Comparison of ENCODE assay signal across 12 mouse cellular contexts in genomic region chr4:130295047-130295745, GRCm38 (mm10). TPM values are rescaled to one million over a fixed set of nuclear protein-coding genes. Genes with fewer than 3 reads are reported as not detected.
A peak's percentile ranks its signal among the peaks of the same experiment; 100 is the strongest.
DNase-seq lines count a peak whose midpoint lies in the region; ATAC-seq and TF ChIP-seq lines count a peak whose summit lies in the region.
"Had no signal": no experiment of that assay in that cellular context is flagged by ENCODE, and none has a peak within 500 bp of the region (broad histone marks: within the 10 kb centered on the region; RNA-seq: fewer than 3 reads in every experiment).

No protein-coding gene starts in this region.

- no peaks in the 10 kb centered on the region for H3K27me3 ChIP-seq in embryonic facial prominence, embryonic 13.5 days
- H3K27me3 ChIP-seq in embryonic facial prominence, embryonic 10.5 days (replicated peaks; ENCODE audit: low read depth, poor library complexity, severe bottlenecking): peaks cover 9% of the 10 kb centered on the region
- no peaks in the 10 kb centered on the region for H3K27me3 ChIP-seq in heart, postnatal 0 days (ENCODE audit: control insufficient read depth, insufficient read depth, low read length)
- H3K27me3 ChIP-seq in lung, embryonic 16.5 days (ENCODE audit: control insufficient read depth, insufficient read depth, low read depth, low read length): no peaks in the 10 kb centered on the region

- peak overlapping the region; percentile 7 for H3K4me2 ChIP-seq in embryonic facial prominence, embryonic 13.5 days
- H3K4me2 ChIP-seq in heart, postnatal 0 days (ENCODE audit: low read depth, low read length): no peak overlapping the region
- peak overlapping the region; percentile 23 for H3K4me2 ChIP-seq in lung, embryonic 16.5 days (ENCODE audit: low read depth, low read length)

- H3K9ac ChIP-seq in embryonic facial prominence, embryonic 13.5 days: no peak overlapping the region
- H3K9ac ChIP-seq in heart, postnatal 0 days (replicated peaks; ENCODE audit: low read depth, low read length): no peak overlapping the region
- no peak overlapping the region for H3K9ac ChIP-seq in lung, embryonic 16.5 days (ENCODE audit: low read length)

- H3K27ac ChIP-seq in embryonic facial prominence, embryonic 13.5 days: no peak overlapping the region
- H3K27ac ChIP-seq in embryonic facial prominence, embryonic 10.5 days (replicated peaks): no peak overlapping the region
- 0 out of 2 replicates have a peak overlapping the region, but pooled peaks have one; percentile 5 for H3K27ac ChIP-seq in heart, postnatal 0 days (ENCODE audit: low read depth)
- H3K27ac ChIP-seq in lung, embryonic 16.5 days (ENCODE audit: low read length): no peak overlapping the region

- H3K4me3 ChIP-seq in embryonic facial prominence, embryonic 13.5 days: no peak overlapping the region
- no peak overlapping the region for H3K4me3 ChIP-seq in embryonic facial prominence, embryonic 10.5 days
- H3K4me3 ChIP-seq in heart, postnatal 0 days (ENCODE audit: low read depth, low read length): no peak overlapping the region
- 0 out of 2 replicates have a peak overlapping the region, but pooled peaks have one; percentile 4 for H3K4me3 ChIP-seq in lung, embryonic 16.5 days (ENCODE audit: low read length)

- ATAC-seq in embryonic facial prominence, embryonic 13.5 days (ENCODE audit: insufficient number of reproducible peaks, insufficient read depth, low FRiP score, low TSS enrichment, low read depth): no peak
- ATAC-seq in heart, postnatal 0 days (ENCODE audit: insufficient read depth, low read depth): no peak
- ATAC-seq in lung, embryonic 16.5 days (ENCODE audit: low read depth): no peak

- 49% methylated on average over 23 of the region's 23 CpGs for WGBS in embryonic facial prominence, embryonic 13.5 days
- 61% methylated on average over 23 of the region's 23 CpGs for WGBS in embryonic facial prominence, embryonic 10.5 days
- 45% methylated on average over 23 of the region's 23 CpGs for WGBS in heart, postnatal 0 days
- 36% methylated on average over 23 of the region's 23 CpGs for WGBS in lung, embryonic 16.5 days

- DNase-seq in embryonic facial prominence, embryonic 10.5 days (ENCODE audit: low spot score): no peak
- DNase-seq in ES-CJ7 (ENCODE audit: low read depth, low spot score): peak; percentile 57
- DNase-seq in heart, postnatal 0 days (ENCODE audit: low spot score): no peak
- DNase-seq in right cerebral cortex, postnatal 36 days (ENCODE audit: low spot score in 2 of 2): no peak
- DNase-seq in cerebellum, adult 9-11 months: no peak
- DNase-seq in thymus, postnatal 0 days (ENCODE audit: low spot score): no peak
- DNase-seq: cerebellum, adult 18-20 months; midbrain, embryonic 14.5 days had no signal

- peak; percentile 34 for TF ChIP-seq CTCF in heart, postnatal 0 days (IDR thresholded peaks at IDR 0.05; ENCODE audit: low read depth)

- peaks cover 7% of the 10 kb centered on the region for H3K4me1 ChIP-seq in embryonic facial prominence, embryonic 13.5 days
- H3K4me1 ChIP-seq in embryonic facial prominence, embryonic 10.5 days: peaks cover 5% of the 10 kb centered on the region; the same call in 1 of the 2 replicates
- peaks cover 7% of the 10 kb centered on the region; the same call in 1 of the 2 replicates for H3K4me1 ChIP-seq in heart, postnatal 0 days (ENCODE audit: control insufficient read depth, insufficient read depth)
- H3K4me1 ChIP-seq in lung, embryonic 16.5 days (replicated peaks; ENCODE audit: control insufficient read depth, insufficient read depth, low read length): 0 out of 2 replicates have a peak, but pooled peaks cover 3% of the 10 kb centered on the region

- no peaks in the 10 kb centered on the region for H3K9me3 ChIP-seq in embryonic facial prominence, embryonic 13.5 days
- no peaks in the 10 kb centered on the region for H3K9me3 ChIP-seq in embryonic facial prominence, embryonic 10.5 days
- no peaks in the 10 kb centered on the region for H3K9me3 ChIP-seq in heart, postnatal 0 days (replicated peaks; ENCODE audit: control insufficient read depth, low read length)
- no peaks in the 10 kb centered on the region for H3K9me3 ChIP-seq in lung, embryonic 16.5 days (ENCODE audit: control insufficient read depth, low read length)

- H3K36me3 ChIP-seq in embryonic facial prominence, embryonic 13.5 days: no peaks in the 10 kb centered on the region
- H3K36me3 ChIP-seq in embryonic facial prominence, embryonic 10.5 days (replicated peaks): no peaks in the 10 kb centered on the region
- H3K36me3 ChIP-seq in heart, postnatal 0 days (replicated peaks; ENCODE audit: control insufficient read depth, insufficient read depth, low read length): no peaks in the 10 kb centered on the region
- H3K36me3 ChIP-seq in lung, embryonic 16.5 days (ENCODE audit: control insufficient read depth, insufficient read depth, low read length): no peaks in the 10 kb centered on the region

- TF ChIP-seq EP300 in heart, postnatal 0 days (IDR thresholded peaks at IDR 0.05; ENCODE audit: low read depth): no peak

RNA-seq across cellular contexts. Expression of gene Fabp3, which starts 13.2 kb away (rescaled TPM):
- 12.9 and 14.8 TPM in 2 replicates for polyA plus RNA-seq in embryonic facial prominence, embryonic 13.5 days (2015; fragmentation: Nextera tagmentation; extraction: Ambion mirVana)
- 15.6 and 16.2 TPM in 2 replicates for polyA plus RNA-seq in embryonic facial prominence, embryonic 10.5 days (2016; fragmentation: Nextera tagmentation; extraction: Ambion mirVana)
- 2,071 and 3,924 TPM in 2 replicates for total RNA-seq in heart, postnatal 0 days (2014; rRNA removed; ENCODE audit: low replicate concordance)
- 10,729 and 11,746 TPM in 2 replicates for polyA plus RNA-seq in heart, postnatal 0 days (2015; fragmentation: Nextera tagmentation; extraction: Ambion mirVana)
- polyA plus RNA-seq in lung, embryonic 16.5 days (2015; fragmentation: Nextera tagmentation; extraction: Ambion mirVana): 41.0 and 54.4 TPM in 2 replicates
- polyA plus RNA-seq in thymus, postnatal 0 days (2015; fragmentation: Nextera tagmentation; extraction: Ambion mirVana): 2.9 and 3.1 TPM in 2 replicates

RNA-seq across cellular contexts. Expression of gene Gm10570, which starts 13.3 kb away (rescaled TPM):
- not detected in 2 replicates for polyA plus RNA-seq in embryonic facial prominence, embryonic 13.5 days (2015; fragmentation: Nextera tagmentation; extraction: Ambion mirVana)
- 0.77 TPM in 1 of 2 replicates, not detected in the other for polyA plus RNA-seq in embryonic facial prominence, embryonic 10.5 days (2016; fragmentation: Nextera tagmentation; extraction: Ambion mirVana)
- not detected in 2 replicates for total RNA-seq in heart, postnatal 0 days (2014; rRNA removed; ENCODE audit: low replicate concordance)
- polyA plus RNA-seq in heart, postnatal 0 days (2015; fragmentation: Nextera tagmentation; extraction: Ambion mirVana): 2.1 and 2.8 TPM in 2 replicates
- polyA plus RNA-seq in lung, embryonic 16.5 days (2015; fragmentation: Nextera tagmentation; extraction: Ambion mirVana): not detected in 2 replicates
- not detected in 2 replicates for polyA plus RNA-seq in thymus, postnatal 0 days (2015; fragmentation: Nextera tagmentation; extraction: Ambion mirVana)
- polyA plus RNA-seq: C2C12; midbrain, embryonic 14.5 days; stomach, embryonic 14.5 days had no signal

RNA-seq across cellular contexts. Expression of gene Serinc2, which starts 16.2 kb away (rescaled TPM):
- polyA plus RNA-seq in embryonic facial prominence, embryonic 13.5 days (2015; fragmentation: Nextera tagmentation; extraction: Ambion mirVana): 150 TPM in 2 replicates
- 43.6 and 60.0 TPM in 2 replicates for polyA plus RNA-seq in embryonic facial prominence, embryonic 10.5 days (2016; fragmentation: Nextera tagmentation; extraction: Ambion mirVana)
- total RNA-seq in heart, postnatal 0 days (2014; rRNA removed; ENCODE audit: low replicate concordance): 1.3 and 1.9 TPM in 2 replicates
- 1.3 TPM in 2 replicates for polyA plus RNA-seq in heart, postnatal 0 days (2015; fragmentation: Nextera tagmentation; extraction: Ambion mirVana)
- polyA plus RNA-seq in lung, embryonic 16.5 days (2015; fragmentation: Nextera tagmentation; extraction: Ambion mirVana): 19.9 and 20.4 TPM in 2 replicates
- 8.3 and 9.4 TPM in 2 replicates for polyA plus RNA-seq in thymus, postnatal 0 days (2015; fragmentation: Nextera tagmentation; extraction: Ambion mirVana)

Comparison
In these comparisons a context has a peak if more than half of its experiments do, and no peak if none do; other contexts are left out.
1. RNA of gene Fabp3, which starts 13.2 kb away (polyA plus RNA-seq): 10,729 to 11,746 TPM in heart, postnatal 0 days; 41.0 to 54.4 TPM in lung, embryonic 16.5 days, 15.6 to 16.2 TPM in embryonic facial prominence, embryonic 10.5 days, 12.9 to 14.8 TPM in embryonic facial prominence, embryonic 13.5 days and 2.9 to 3.1 TPM in thymus, postnatal 0 days; every median in the first group is over 100 times any median in the second.